Mouse (Mus musculus) heart, postnatal 14 days (tissue): Measurements from ENCODE around the gene Axin1. TPM values are rescaled to one million over a fixed set of nuclear protein-coding genes. Genes with fewer than 3 reads are reported as not detected.
A peak's percentile ranks its signal among the peaks of the same experiment; 100 is the strongest.
"Not testable (repeated sequence)": the region's sequence is repeated elsewhere in the genome, so short reads cannot be mapped to it uniquely, and the experiment has no call there.

ENCODE experiments used
- DNase-seq, 2 experiments: peaks; one replicate each; pipeline ENCODE4 v3.0.0; 2021 to 2022
- intact Hi-C: fragments of 180-260 bp; cut with DNase I; formaldehyde crosslinking; loops from one replicate; pipeline ENCODE4 v1.15.1; 2025
- total RNA-seq, 2 experiments: library from RNA; stranded (reverse); gene quantifications; 2 replicates each; pipeline ENCODE4 v1.2.3; 2021

Axin1 gene
- total RNA-seq, 2 experiments from 2014 or later: 16.1 to 16.9 TPM

GRCm38 (mm10) chr17:26175248-26175647, 36.8 kb downstream of the Axin1 start:
- intact Hi-C loops, DNase-seq: not testable (repeated sequence)

DNA sequence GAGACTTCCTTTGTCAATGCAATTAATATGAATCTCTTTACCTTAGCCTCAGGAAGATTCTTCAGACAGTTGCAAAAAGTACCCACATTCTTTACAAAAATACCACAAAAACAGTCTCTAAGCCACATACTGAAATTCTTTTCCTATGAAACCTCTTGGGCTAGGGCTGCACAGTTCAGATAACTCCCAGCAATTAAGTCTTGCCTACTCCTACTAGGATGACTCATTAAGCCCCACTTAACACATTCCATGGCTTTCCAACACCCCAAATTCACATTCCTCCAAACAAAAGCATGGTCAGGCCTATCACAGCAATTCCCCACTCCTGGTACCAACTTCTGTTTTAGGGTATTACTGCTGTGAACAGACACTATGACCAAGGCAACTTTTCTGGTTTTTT, 40.1 kb downstream of the Axin1 start:
- intact Hi-C loops: no loop called here
- no peak for DNase-seq

DNA sequence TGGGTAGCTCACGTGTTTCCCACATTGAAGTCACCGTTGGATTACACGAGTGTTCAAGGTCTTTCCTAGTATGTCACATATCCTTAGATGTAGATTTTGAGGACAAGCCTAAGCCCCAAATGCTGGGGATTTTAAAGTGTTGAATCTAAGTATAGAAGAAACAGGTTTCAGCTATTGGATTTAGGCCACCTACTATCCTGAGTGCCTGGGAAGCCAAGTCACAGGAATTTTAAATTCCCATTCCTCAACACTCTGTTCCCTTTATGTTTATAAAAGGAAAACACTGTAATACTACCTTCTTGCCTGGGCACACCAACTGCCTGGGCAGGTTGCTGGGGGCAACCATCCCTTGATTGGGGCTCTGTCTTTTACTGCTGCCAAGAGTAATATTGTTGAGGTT, 42.7 kb downstream of the Axin1 start:
- no peak for DNase-seq
- intact Hi-C loops: no loop called here

- DNase-seq: no peak
- intact Hi-C loops: no loop called here
Observed at GRCm38 (mm10) chr17:26187592-26187991, 49.1 kb downstream of the Axin1 start.

- intact Hi-C loops: no loop called here
- no peak for DNase-seq
Observed at GRCm38 (mm10) chr17:26188091-26188805, 49.8 kb downstream of the Axin1 start.

- intact Hi-C loops, DNase-seq: not testable (repeated sequence)
Observed at GRCm38 (mm10) chr17:26191486-26191885, 53.0 kb downstream of the Axin1 start.

DNA sequence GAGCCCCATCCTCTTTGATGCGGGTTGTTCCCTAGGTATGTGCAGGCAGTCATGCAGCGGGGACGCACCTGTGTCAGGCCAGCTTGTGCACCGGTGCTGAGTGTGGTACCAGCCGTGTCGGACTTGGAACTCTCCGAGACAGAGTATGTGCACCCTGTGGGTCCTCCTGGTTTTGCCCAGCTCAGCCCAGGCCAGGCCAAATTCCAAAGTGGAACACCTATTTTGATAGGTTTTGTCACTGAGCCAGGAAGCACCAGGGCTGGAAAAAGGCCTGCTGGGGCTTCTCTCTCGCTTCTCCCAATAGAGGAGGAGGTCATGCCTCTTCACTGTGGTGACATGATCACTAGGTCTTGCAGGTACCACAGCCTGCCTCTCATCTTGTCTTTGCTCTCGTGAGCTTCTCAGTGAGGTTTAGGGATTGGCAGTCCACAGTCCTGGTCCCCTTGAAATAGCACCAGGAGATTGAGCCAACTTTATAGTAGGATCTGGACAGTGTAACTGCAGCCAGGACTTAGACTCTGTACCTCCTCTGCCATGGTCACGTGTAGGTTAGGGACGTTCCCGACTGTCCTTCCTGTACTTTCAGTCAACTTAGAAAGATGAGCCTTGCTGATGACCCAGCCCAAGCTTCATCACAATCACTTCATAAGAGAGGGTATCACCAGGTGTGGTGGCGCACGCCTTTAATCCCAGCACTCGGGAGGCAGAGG, 54.1 kb downstream of the Axin1 start:
- intact Hi-C loops: no loop called here
- no peak for DNase-seq

DNA sequence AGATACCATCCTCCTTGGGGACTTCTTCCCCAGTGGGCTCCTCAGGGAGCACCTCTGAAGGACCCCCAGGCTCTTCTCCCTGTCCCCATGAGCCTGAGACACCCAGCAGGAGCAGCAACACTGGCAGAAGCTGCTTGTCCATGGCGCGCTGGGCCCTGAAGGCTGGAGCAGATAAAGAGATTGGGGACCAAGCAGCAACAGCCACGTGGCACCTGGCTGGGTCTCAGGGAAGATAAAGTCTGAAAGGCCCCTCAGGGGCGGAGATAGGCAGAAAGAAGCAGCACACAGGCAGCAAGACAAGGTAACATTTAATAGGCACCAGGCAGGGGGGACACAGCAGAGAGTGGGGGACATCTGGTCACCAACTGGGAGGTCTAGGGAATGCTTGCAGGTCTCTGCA, 60.4 kb downstream of the Axin1 start, which contains the start of gene Pdia2:
Gene Pdia2, minus strand, starts transcription at position 196 of the 400 bp plus-strand sequence.
- DNase-seq: no peak
- intact Hi-C loops: no loop called here

GRCm38 (mm10) chr17:26200831-26201705, 62.6 kb downstream of the Axin1 start:
- DNase-seq: peak in 1 of 2 experiments; percentile 22
- intact Hi-C loops: no loop called here

GRCm38 (mm10) chr17:26201998-26202397, 63.5 kb downstream of the Axin1 start:
- no peak for DNase-seq
- intact Hi-C loops: no loop called here

DNA sequence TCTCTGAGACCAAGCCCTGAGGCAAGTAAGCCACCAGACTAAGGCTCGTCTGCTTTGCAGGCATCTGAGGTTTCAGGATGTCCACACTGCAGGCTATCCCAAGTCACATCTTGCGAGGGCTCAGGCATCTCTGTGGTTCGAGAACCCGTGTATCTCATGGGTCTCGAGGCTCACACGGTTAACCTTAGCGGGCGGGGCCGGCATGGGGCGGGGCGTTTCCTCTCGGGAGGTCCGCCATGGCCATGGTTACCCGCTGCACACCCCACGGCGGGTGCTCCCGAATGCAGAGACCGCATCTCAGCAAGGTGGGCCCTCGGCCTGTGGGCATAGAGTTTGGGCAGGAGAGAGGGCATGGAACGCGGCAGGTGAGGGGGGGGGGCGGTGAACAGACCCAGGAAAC, 64.2 kb downstream of the Axin1 start, which contains the start of gene Rgs11:
Gene Rgs11, plus strand, starts transcription at position 215 of the 400 bp plus-strand sequence.
- DNase-seq: peak; percentile 32 to 49
- intact Hi-C loops: no loop called here

DNA sequence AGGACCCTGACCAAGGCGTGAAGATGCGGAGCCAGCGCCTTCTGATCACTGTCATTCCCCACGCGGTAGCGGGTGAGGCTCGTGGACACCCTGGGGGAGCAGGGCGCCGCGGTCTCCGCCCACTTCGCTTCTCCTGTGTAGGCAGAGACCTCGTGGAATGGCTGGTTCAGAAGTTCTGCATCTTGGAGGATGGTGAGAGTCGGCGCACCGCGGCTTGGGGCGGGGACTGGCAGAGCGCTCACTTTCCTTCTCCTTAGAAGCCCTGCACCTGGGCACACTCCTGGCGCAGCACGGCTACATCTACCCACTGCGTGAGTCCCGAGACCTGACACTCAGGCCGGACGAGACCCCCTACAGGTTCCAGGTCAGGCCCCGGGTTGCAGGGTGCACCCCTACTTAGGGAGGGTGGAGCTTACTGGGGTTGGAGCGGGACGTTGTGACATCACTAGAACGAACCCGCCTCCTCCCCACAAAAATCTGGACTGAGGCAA, 64.9 kb downstream of the Axin1 start:
- peak; percentile 14 for DNase-seq
- intact Hi-C loops: no loop called here

DNA sequence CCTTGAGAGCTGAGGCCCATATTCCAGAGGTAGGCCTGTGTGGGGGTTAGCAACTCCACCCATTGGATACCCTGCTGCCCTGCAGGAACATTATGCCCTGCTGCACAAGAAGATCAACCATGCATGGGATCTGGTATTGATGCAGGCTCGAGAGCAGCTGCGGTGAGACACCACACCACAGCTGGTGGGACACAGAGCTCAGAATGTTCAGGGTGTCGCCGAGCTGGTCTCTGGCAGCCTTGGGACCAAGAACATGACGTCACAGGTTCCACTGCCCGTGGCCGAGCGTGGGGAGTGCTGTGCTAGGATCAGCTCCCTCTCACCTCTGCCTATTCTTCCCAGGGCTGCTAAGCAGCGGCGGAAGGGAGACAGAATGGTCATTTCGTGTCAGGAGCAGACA, 66.3 kb downstream of the Axin1 start:
- no peak for DNase-seq
- intact Hi-C loops: no loop called here

GRCm38 (mm10) chr17:26206392-26206791, 67.9 kb downstream of the Axin1 start:
- intact Hi-C loops: no loop called here
- DNase-seq: no peak

- intact Hi-C loops: no loop called here
- DNase-seq: no peak
Observed at GRCm38 (mm10) chr17:26207686-26208085, 69.2 kb downstream of the Axin1 start, which contains the start of gene Arhgdig. Arhgdig (minus strand) TSS chr17:26207786.

DNA sequence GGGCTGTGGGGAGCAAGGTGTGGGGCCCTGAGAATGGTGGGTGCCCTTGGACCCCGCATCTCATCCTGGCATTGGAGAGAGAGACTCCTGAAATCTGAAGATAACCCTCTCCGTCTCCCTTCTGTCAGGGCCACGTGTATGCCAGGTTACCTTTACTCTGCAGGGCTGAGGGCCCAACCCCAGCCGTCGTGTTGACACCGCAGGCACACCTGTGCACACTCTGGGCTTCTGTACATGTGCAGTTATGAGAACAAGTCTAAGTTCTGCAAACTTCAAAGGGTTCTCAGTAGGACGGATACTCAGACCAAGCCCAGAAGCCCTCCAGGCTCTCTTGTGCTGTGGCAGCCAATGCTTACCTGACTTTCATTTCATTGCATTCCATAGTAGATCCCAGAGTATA, 73.8 kb downstream of the Axin1 start:
- intact Hi-C loops: no loop called here
- no peak for DNase-seq

- intact Hi-C loops: no loop called here
- DNase-seq: no peak
Observed at GRCm38 (mm10) chr17:26212681-26213080, 74.2 kb downstream of the Axin1 start.

- intact Hi-C loops: no loop called here
- no peak for DNase-seq
Observed at GRCm38 (mm10) chr17:26221508-26221907, 83.0 kb downstream of the Axin1 start.

DNA sequence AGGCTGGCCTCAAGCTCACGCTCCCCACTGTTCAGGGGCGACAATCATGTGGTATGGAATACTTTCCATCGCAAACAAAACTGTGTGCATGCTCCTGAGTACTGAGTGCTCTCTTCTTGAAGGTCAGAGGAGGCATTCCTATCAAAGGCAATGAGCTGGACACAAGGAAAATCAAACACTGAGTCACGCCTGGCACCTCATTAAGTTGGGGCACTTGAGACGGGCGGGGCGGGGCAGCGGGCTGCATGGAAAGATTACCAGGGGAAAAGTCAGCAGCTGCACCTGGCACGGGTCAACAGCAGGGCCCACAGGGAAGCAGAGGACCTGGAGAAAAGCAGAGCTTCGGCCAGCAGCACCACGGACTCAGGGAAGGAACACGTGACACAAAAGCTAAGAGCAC, 86.7 kb downstream of the Axin1 start:
- intact Hi-C loops: no loop called here
- no peak for DNase-seq

DNA sequence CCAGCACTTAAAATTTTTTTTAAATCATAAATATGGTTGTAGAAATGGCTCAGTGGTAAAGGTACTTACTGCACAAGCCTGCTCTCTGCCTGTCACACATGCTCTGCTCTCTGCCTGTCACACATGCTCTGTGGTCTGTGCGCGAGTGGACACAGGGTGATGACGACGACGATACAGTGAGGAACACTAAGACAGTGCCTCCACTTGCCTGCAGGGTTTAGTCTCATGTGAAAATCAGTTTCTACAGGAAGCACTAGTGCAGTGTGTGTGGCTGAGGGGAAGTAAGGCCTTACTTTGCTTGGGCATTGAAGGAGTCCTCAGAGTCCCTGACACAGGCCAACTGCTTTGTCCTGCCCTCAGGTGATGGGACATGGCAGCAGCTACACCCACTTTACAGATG, 91.3 kb downstream of the Axin1 start:
- DNase-seq: no peak
- intact Hi-C loops: no loop called here

DNA sequence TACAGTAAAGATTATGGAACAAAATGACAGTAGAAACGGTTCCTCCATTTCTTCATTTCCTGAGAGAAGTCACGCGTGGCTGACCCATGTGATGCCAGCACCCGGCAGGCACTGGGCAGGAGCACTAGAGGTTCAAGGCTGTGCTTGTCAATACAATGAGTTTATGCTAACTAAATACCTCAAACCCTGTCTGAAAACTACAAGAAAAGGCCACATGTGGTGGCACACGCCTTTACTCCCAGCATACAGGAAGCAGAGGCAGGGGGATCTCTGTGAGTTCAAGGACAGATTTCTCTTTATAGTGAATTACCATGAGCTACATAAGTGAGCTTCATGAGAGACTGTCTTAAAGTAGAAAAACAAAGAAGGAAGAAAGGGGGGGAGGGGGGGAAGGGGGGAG, 92.7 kb downstream of the Axin1 start:
- DNase-seq: no peak
- intact Hi-C loops: no loop called here
